Mouse (Mus musculus) kidney, adult 2 months (tissue): ENCODE data around the gene Ltc4s.

ENCODE experiments used
- CTCF ChIP-seq: fragments of 200-500 bp; conservative IDR thresholded peaks from 2 replicates; pipeline ENCODE4 v1.5.1; 2011; ENCODE audit warnings: low read depth, mild to moderate bottlenecking, control low read depth, low read length, moderate library complexity, mixed read lengths; ENCODE audit not compliant: insufficient read depth, insufficient read length
- POLR2A ChIP-seq: fragments of 200-500 bp; IDR thresholded peaks from one replicate; pipeline ENCODE4 v1.6.1; 2011; ENCODE audit warnings: low read depth, low read length, control low read depth

DNA sequence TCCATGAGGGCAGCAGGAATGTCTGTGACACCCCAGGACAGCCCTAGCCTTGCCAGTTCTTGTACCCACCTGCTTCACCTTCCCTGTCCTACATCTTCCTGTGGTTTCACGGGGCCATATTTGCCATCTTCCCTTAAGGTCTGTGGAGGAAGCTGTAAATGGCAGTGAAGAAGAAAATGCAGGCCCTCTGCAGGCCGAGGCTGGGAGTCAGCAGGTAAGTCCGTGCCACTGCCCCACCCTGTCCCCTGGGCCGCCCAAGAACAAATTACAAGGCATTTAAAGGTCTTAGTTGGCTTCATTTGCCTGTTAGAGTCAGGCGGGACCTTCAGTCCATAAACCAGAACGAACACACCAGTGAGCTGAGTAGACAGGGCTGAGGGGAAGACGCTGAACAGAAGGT, 44.3 kb downstream of the Ltc4s start:
- no peak for TF ChIP-seq CTCF
- no peak for TF ChIP-seq POLR2A
